Mouse (Mus musculus) c-Kit-positive CD71-positive TER-119-negative erythroid progenitor cells, embryonic 14.5 days (primary cell): ENCODE data around the gene Pfkfb4.

Experiments
- DNase-seq: peaks from one replicate; pipeline ENCODE4 v3.0.0-alpha.2; 2013; ENCODE audit warnings: low read depth

Pfkfb4 gene

DNA sequence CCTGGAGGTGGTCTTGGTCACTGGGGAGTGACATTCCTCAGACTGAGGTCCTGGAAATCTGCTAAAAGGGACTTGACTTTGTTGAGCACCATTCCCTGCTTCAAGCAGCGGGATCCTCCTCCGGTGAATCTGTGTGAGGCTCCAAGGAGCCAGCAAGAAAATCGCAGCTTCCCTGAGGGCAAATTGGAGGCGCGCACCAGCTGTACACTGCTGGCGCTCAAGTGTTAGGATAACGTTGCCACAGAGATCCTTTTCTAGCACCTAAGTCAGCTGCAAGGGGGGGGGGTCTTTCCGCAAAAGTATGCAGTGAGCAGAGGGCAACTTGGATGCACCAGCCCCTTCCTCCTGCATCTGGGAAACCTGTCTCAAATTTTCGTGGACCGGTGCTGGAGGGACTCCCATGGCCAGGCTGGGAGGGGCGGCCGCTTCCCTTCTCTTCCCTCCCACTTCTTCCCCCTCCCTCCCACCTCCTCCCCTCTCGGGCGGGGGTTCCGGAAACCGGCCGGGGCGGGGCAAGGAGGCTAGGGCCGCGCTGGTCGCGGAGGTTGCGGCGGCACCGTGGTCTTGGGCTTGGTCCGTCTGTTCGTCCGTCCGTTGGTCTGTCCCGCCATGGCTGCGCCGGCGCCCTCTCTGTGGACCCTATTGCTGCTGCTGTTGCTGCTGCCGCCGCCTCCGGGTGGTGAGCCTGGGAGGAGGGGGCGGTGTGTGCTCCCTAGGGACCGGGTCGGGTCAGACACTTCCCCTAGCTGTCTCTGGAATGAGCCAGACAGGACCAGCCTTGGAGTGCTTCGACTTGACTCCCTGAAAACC, 46.7 kb downstream of the Pfkfb4 start, which contains the start of gene Shisa5:
TSS of gene Shisa5 (plus strand) at position 480 of the 810 bp plus-strand sequence.
- no peak for DNase-seq

DNA sequence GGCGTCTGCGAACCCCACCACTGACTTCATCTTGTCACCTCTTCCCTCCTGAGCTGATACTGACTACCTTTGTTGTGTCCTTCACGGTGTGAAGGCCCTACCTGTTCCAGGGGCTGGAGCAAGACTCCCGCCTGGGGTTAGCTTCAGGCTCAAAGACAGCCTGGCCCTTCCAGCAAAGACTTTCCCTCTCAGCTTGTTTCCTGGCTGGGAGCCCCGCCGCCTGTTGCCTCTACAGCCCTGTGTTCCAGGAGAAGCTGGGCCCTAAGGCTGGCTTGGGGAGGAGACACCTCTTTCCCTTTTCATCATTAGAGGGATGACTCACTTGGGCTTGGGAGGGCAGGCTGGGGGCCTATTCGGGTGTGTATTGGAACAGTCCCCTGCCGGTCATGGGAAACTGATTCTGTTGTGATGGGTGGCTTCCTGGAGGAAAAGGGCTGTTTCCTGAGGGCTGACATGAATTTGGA, 47.4 kb downstream of the Pfkfb4 start:
- DNase-seq, result no peak

DNA sequence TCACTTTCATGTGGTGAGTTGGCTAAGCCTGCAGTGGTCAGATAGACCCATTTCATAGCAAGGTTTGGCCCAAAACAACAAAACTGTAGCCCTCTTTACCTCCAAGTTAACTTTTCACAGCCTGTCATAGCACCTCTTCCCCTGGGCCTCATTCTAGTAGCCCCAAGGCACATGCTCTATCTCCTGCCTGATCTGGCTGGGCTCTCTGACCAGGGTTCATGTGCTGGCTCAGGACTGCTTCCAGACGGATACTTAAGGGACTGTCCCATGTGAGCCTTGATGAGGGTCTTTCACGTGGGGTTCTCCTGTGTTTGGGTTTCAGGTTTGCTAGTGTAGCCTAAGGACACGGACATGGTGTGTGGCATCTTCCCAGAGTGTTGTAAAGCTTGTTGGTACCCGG, 48.1 kb downstream of the Pfkfb4 start:
- no peak for DNase-seq

DNA sequence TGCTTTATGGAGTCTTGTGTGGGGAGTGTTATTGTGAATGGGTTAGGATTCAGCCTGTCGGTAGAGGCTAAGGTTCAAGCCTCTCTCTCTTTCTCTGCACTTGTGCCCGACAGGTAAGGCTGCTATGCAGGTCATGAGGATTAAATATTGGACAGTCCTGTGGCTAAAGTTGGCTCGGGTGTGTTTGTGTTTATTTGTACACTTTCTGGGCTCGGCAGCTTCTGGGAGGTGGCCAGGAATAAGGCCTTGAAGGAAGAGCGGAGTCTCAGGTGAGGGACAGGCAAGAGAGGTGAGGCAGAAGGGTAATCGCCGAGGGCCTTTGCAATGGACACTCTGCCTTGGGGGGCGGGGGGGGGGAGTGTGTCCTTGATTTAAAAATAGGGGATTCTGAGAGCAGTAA, 48.6 kb downstream of the Pfkfb4 start:
- DNase-seq, result no peak

DNA sequence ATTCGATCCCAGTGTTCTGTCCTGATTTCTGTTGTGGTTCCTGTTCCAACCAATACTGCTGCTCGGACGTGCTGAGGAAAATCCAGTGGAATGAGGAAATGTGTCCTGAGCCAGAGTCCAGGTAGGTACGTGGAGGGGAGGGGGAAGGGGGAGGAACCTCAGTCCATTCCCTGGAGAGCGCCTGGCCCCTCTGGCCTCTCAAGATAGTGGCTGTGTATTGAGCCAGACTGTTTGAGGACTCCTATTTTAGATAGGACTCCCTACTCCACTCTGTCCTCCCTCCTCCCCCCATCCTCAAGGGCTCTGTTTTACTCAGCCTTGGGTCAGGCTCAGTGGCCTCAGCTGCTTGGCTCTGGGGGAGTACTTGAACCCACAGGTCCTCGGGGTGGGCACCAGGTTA, 49.3 kb downstream of the Pfkfb4 start:
- no peak for DNase-seq

DNA sequence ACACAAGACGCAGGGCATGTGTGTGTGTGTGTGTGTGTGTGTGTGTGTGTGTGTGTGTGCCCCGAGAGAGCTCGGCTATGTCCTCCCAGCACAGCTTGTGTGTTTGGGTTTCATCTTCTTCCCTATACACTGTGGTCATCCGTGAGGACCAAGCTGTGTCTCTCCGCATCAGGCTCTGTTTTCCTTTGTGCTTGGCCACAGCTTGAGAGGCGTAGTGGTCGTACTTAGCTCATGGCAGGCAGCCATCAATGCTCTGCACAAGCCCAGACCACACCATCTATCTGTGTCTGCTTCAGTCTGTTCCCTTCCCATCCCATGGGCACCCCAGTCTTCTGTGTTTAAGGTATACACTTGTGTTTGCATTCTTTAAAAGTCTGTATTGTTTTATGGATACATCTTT, 49.8 kb downstream of the Pfkfb4 start:
- no peak for DNase-seq

DNA sequence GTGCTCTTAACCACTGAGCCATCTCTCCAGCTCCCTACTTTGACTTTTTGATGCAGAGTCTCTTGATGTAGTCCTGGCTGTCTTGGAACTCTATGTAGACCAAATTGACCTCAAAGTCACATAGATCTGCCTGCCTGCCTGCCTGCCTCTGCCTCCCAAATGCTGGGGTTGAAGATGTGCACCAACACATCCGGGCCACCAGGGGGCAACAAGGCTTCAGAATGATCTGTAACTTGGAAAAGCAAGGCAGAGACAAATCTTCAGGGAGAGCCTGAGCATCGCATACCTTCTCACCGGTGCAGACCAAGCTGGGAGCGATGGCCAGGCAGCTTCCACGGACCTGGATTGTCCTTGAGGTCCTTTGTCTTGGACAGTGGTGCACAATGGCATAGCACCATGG, 54.7 kb downstream of the Pfkfb4 start:
- DNase-seq, result peak; percentile 56

DNA sequence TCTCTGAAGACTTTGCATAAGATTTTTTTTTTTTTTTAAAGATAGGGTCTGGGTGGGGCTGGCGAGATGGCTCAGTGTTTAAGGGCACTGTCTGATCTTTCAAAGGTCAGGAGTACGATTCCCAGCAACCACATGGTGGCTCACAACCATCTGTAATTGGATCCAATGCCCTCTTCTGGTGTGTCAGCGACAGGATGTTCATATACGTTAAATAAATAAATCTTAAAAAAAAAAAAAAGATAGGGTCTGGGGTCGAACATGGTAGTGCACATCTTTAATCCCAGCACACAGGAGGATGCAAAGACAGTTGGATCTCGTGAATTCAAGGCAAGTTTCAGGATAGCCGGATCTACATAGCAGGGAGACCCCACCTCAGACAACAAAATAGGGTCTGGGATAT, 57.7 kb downstream of the Pfkfb4 start:
- DNase-seq, result no peak

DNA sequence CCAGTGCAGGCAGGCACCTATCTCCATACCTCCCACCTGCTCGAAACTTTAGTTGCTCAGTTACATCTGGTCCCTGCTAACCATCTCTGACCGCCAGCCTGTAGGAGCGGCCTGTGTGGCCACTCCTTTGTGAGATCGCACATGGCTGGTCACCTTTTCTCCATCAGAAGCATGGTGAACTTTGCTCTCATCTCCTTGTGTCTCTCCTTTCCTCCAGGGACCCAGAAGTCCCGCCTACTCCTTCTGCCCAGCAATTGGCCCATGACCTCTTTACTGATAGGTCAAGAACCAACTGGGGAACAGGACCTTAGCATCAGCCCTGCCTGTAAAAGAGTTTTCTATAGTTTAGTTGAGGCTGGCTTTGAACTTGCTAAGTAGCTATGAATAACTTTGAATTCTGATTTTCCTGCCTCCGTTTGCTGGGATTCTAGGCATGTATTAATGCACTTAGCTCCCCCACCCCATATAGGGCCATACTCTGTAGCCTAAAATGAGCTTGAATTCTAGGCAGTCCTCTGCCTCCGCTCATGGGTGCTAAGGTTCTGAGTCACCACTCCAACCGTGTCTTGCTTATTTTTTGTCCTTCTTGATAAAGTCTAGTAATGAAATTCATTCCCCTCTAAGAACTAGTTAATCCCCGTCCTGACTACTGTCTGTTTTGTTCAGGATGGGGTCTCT, 58.6 kb downstream of the Pfkfb4 start:
- no peak for DNase-seq

DNA sequence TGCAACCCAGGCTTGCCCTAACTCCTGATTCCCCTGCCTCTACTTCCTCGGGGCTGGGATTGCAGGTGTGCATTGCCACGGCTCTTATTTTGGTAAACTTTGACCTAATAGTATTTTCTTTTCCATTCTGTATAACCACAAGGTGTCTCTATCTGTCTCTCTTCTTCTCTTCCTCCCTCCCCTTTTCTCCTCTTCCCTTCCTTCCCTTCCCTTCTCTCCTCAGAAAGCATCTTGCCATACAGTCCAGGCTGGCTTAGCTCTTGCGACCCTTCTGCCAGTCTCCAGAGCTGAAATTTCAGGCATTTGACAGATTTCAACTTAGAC, 59.1 kb downstream of the Pfkfb4 start:
- no peak for DNase-seq

DNA sequence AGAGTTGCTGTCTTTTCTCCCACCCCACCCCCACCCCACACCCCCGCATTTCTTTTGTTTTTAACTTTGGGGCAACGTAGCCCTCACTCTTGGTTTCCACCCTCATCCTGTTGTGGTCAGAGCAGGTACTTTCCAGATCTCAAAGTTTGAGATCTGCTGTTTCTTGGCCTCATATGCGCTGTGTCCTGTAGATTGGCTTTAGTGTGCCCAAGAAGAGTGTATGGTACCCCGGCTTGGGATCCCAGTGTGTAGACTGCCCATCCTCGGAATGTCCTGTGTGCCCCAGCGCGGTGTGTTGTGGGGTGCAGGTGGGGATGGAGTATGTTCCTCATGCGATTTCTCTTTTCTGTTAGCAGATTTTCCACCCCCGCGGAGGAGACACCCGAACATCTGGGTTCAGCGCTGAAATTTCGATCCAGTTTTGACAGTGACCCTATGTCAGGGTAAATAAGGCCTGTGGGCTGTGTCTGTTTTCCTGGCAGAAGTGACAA, 59.5 kb downstream of the Pfkfb4 start:
- no peak for DNase-seq

DNA sequence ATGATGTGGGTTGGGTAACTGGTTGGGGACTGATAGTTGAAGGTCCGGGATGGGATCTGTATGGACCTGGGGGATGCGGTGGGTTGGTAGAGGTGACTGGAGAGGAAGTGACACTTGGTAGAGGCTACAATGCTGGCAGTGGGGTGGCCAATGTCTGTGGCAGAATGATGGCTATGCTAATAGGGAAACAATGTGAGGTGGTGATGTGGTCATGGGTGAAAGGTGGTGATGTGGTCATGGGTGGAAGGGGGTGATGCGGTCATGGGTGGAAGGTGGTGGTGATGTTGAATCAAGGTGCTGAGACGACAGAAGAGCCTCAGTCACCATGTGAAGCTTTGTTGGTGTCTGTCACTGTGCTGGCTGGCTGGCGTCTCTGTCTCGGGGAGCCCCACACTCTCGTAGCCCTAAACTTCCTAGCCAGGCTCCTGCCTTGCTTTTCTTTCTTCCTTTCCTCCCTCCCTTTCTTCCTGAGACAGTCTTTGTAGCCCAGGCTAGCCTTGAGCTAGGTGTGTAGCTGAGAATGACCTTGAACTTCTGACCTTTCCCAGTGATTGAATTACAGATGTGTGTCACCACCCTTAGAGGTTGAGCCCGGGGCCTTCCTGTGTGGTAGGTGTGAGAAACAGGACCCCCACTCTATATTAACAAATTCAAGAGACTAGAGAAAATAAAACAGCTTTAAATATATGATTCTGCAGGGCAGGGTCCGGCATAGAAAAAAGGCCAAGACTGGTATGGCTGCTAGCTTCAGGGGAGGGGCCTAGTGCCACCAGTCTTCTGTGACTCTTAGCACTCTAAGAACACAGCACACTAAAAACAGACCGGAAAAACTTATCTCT, 60.3 kb downstream of the Pfkfb4 start:
- no peak for DNase-seq

DNA sequence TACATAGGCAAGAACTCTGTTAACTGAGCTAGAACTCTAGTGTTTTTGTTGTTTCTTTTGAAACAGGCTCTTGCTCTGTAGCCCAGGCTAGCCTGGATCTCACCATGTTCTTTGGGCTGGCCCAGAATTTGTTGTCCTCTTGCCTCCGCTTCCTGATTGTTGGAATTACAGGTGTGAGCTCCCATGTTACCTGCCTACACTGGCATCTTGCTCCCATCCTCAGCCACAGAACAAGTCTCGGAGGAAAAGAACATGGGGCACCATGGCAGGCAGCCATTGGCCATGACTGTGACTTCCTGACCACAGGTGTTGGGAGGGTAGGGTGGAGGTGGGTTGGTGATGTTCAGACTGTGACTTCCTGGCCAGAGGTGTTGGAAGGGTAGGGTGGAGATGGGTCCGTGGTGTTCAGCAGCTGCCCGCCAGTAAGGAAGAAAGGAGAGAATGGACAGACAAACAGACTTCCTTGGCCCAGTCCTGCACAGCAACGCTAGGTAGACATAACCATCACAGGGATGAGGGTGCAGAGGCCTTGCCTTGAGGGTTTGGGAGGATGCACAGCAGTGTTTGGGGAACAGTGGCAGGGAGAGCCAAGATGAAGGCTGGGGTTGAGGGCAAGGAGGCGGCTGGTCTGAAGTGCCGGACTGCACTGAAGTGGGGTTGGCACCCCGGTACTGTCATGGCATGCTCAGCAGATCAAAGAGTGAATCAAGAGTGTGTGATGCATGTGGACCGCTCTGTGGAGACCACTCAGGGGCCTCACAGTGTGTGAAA, 61.1 kb downstream of the Pfkfb4 start:
- DNase-seq, result no peak

DNA sequence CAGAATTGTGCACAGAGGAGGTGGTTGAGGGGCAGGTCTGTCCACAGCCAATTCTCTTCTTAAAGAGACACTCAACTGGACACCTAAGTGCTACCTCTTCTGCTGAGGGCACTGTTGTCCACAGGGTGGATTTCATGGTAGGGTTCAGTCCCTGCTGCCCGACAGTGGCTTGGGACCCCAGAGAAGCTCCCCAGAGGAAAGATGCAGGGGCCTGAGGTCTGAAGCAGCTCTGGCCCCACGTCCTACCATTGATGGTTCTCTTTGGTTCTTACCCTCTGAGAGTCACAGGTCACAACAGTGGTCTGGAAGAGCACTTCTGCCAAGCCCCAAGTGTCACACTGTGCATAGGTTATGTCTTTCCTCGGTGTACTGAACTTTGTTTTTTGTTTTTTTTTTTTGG, 61.8 kb downstream of the Pfkfb4 start:
- no peak for DNase-seq

DNA sequence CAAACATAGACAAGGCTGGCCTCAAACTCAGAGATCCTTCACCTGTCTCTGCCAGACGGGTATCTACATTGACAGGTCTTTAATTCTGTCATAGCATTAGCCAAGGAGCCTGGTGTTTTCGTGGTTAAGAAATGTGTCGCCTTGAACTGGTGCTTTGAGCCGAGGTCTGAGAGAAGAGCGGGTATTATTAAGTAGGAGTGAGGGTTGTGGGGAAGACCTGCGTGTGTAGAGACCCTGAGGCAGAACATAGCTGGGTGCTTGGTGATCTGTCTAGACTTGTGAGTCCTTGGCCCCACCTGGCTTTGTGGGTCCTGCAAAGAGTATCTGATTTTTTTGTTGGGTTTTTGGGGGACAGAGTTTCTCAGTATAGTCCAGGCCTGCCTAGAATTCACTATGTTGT, 62.3 kb downstream of the Pfkfb4 start:
- DNase-seq, result no peak

DNA sequence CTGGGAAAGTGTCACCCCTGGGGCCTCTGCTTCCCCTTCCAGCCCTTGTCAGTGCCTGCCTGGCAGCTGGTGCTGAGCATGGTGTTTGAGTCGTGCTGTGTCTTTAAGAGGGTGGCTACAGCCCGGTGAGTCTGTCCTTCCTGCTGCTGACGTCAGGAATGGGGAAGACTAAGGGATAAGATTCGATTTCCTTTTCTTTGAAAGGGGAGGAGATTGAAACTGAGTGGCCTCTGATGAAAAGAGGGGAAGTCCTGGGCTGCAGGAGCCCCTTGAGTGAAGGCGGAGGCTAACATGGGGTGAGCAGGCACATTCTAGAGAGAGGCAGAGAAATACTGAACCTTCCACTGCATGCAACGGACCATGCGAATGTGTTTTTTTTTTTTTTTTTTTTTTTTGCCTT, 63.1 kb downstream of the Pfkfb4 start:
- peak; percentile 58 for DNase-seq

DNA sequence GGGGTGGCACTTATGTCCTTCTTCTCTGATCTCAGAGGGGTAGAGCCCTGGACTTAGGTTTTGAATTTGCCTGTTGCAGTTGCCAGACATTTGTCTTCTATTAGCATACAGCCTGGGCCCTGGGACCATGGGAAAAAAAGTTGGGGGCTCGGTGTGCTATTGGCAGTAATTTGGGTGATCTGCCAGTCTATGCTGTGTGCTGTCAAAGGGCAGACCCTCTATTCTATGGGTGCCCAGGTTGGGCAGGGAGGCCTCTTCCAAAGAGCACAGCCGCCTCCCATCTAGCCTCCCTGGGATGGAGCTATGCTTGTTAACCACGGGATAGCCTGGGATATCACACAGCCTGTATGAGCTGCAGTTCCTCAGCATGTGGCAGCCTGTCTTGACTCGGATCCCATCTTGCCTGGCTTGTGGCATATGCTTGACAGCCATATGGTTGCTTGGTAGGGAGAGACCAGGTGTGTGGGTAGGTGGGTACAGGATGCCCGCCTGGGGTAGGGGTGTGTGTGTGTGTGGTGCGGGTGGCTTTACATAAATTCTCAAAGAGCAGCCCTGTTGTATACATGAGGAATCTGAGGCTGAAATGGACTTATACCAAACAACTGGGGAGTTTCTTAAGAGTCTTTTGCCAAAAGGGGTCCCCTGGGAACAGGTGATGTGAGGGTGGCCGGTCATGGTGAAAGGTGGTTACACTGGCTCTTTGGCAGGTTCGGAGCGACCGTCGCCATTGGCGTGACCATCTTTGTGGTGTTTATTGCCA, 63.9 kb downstream of the Pfkfb4 start:
- no peak for DNase-seq

DNA sequence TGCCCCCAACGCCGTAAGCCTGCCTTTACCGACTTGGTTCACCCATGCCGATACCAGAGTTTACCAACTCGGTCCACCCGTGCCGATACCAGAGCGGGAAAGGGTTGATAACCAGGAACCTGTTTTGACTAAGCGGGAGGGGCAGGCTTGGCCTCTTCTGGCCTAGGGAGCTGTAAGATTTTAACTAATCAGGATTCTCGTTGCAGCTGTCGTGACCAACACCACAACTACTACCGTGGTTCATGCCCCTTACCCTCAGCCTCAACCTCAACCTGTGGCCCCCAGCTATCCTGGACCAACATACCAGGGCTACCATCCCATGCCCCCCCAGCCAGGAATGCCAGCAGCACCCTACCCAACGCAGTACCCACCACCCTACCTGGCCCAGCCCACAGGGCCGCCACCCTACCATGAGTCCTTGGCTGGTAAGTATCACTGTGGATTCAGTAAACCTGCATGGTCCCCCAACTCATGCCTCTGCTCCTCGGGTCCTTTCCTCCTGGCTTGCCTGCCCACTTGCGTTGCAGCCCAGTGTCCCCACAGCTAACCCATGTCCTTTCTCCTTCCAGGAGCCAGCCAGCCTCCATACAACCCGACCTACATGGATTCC, 64.6 kb downstream of the Pfkfb4 start:
- DNase-seq, result no peak

DNA sequence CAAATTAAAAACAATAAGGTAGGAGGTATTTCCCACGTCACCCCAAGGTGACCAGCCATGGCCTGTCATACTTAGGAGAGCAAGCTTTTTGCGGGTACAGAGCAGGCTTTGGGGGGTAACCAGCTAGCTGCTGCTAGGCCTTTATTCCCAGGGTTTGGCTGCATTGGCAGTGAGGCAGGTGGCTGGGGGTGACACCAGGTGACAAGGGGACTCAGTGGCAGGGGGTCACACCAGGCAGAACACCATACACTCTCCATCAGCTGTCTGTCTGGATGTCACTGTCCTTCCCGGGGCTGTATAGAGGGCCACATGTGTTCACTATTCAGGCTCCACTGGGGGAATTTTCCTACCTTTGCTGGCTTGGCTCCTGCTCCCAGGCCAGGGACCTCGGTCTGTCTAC, 65.3 kb downstream of the Pfkfb4 start:
- no peak for DNase-seq

DNA sequence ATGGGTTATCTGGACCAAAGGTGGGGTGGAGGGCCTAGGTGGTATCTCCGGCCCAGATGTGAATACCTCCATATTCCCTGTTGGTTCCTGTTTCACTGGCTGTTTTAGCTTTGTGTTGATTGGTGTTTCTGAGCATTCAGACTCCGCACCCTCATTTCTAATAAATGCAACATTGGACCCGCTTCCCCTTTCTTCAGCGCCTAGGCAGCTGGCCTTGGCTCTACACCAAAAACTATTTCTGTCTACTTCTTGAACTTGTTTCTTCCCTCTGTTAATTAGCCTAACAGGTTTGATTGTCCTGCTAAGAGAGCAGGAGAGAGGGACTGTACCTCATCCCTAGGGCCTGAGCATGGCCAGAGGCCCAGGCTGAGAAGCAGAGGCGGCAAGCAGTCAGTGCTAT, 66.0 kb downstream of the Pfkfb4 start:
- DNase-seq, result no peak
